Mouse (Mus musculus) layer of hippocampus, adult 9-10 months (tissue): ENCODE measurements at regions not wholly inside any gene's neighbourhood (a gene's known extent, or its start where the extent isn't known, plus 50 kb on each side); places are given as distances from the start of the nearest gene placed in this dataset.

Source experiments
- DNase-seq: peaks from one replicate; pipeline ENCODE4 v3.0.0; 2022; ENCODE audit warnings: low spot score

- DNase-seq, result no peak
Observed at GRCm38 (mm10) chr12:7662027-7662426, 315.4 kb upstream of the Apob start.

GRCm38 (mm10) chr12:7670114-7670513, 307.3 kb upstream of the Apob start:
- DNase-seq, result no peak

GRCm38 (mm10) chr12:7670561-7670960, 306.9 kb upstream of the Apob start:
- no peak for DNase-seq

- no peak for DNase-seq
Observed at GRCm38 (mm10) chr12:7691996-7692395, 285.5 kb upstream of the Apob start.

- DNase-seq, result no peak
Observed at GRCm38 (mm10) chr12:7698324-7698944, 279.0 kb upstream of the Apob start.

- no peak for DNase-seq
Observed at GRCm38 (mm10) chr12:7709102-7709501, 268.3 kb upstream of the Apob start.

GRCm38 (mm10) chr12:7709872-7710271, 267.6 kb upstream of the Apob start:
- DNase-seq, result no peak

GRCm38 (mm10) chr12:7715091-7715490, 262.4 kb upstream of the Apob start:
- no peak for DNase-seq

- peak; percentile 10 for DNase-seq
Observed at GRCm38 (mm10) chr12:7718556-7718955, 258.9 kb upstream of the Apob start.

- DNase-seq, result no peak
Observed at GRCm38 (mm10) chr12:7719080-7719479, 258.4 kb upstream of the Apob start.

- no peak for DNase-seq
Observed at GRCm38 (mm10) chr12:7724992-7725391, 252.5 kb upstream of the Apob start.

- DNase-seq, result no peak
Observed at GRCm38 (mm10) chr12:7738020-7738419, 239.4 kb upstream of the Apob start.

GRCm38 (mm10) chr12:7738629-7739351, 238.7 kb upstream of the Apob start:
- DNase-seq, result no peak

GRCm38 (mm10) chr12:7739352-7739994, 238.0 kb upstream of the Apob start:
- DNase-seq, result no peak

- DNase-seq, result no peak
Observed at GRCm38 (mm10) chr12:7746708-7747107, 230.7 kb upstream of the Apob start.

- no peak for DNase-seq
Observed at GRCm38 (mm10) chr12:7749319-7750238, 227.9 kb upstream of the Apob start.

GRCm38 (mm10) chr12:7754861-7755260, 222.6 kb upstream of the Apob start:
- no peak for DNase-seq

GRCm38 (mm10) chr12:7764795-7765697, 212.4 kb upstream of the Apob start:
- no peak for DNase-seq

- no peak for DNase-seq
Observed at GRCm38 (mm10) chr12:7774127-7774526, 203.3 kb upstream of the Apob start.

- DNase-seq, result peak; percentile 49
Observed at GRCm38 (mm10) chr12:7776335-7776734, 201.1 kb upstream of the Apob start.
